Mouse (Mus musculus): ENCODE results near the gene Ccdc180.

The Ccdc180 gene

DNA sequence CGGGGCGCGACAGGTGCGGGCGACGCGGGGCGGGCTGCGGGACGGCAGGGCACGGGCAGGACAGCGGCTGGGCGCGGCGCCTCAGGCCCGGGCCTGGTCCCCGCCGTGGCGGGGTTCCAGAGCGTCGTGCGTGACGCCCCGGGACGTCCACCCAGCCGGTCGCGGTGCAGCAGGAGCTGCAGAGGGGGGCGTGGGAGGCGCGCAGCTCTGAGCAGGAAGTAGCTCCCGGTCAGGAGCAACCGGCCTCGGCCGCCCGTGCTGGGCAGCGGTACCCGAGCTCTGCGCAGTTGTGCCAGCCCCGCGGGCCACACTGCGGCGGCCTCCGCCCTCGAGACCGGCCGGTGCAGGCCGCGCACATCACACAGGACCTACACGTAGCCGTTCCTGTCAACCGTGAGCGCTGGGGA lies 82.3 kb downstream of the Ccdc180 start:
- no peak for DNase-seq

DNA sequence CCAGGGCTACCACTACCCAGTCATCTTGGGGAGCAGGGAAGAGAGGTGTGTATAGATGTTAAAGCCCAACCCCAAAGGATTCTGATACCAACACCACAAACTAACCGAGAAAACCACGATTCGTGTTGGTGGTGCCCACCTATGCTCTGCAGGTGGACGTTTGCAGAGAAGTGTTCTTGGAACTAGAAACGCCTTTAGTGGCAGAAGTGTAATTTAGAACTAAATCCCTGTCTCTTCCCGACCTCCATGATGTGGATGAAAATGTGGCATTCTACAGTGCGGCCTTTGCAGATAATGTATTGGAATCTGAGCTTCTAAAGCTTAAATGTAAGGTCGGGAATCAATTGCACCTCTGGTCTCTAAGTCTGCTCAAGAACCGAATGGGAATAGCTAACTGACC lies 82.8 kb downstream of the Ccdc180 start:
- no peak for DNase-seq

DNA sequence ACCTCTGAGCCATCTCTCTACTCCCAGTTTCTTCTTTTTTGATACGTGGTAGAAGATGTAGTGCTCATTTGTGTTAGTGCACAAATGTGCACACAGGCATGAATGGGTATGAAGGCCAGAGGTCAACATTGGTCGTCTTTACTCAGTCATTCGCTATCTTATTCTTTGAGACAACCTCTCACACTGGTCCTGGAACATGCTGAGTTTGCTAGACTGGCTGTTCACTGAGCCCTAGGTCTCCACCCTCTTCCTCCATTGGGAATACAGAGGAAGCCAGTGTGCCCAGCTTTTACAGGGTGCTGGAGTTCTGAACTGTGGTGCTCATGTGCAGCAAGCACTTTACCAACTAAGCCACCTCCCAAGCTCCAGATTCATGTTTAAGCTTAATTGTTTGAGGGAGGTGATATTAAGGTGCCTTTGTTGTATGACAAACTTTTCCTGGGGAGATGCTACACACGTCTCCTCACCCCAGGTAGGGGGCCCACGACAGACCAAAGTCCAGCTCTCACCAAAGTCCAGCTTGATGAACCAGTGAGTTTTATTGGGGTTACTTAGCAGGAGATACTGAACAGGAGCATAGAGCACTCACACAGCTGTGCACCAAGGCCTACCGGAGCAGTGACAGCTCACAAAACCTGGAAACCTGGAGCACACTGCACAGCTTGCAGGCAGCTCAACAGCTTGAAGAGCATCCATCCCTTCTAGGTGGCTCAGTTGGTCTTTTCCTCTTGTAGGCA lies 87.0 kb downstream of the Ccdc180 start:
- DNase-seq: no peak

DNA sequence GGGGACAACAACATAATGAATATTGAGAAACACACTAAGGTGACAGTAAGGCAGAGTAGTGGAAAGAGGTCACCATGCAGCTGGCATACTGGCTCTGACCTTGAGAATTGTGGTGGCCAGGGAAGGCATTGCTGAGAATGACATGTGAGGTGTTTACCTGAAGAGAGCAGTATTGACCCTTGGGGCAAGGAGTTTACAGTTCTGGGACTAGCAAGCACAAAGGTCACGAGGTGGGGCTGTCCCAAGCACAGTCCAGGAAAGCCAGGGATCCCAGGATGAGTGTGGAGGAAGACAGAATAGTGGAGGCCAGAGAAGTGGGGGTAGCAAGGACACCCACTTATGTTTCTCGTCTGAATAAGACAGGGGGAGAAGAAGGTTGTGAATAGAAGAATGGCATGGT lies 89.8 kb downstream of the Ccdc180 start:
- no peak for DNase-seq

DNA sequence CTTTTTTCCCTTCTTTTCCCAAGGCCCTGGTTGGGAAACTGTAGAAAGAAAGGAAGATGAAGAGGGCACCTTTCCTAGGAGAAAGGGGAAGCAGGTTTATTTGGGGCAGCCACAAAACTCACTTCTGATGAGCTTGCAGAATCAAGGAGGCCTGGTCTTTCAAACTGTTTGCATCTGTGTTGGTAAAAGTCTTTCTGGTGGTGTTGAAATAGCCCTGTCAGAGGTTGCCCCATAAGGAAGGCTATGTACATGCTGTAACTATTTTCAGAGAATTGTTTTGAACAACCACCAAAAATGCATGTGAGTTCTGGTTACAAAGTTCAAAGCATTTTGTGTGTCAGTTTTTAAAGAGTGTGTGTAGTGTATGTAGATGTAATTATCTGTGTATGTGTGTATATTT lies 91.0 kb downstream of the Ccdc180 start:
- no peak for DNase-seq

DNA sequence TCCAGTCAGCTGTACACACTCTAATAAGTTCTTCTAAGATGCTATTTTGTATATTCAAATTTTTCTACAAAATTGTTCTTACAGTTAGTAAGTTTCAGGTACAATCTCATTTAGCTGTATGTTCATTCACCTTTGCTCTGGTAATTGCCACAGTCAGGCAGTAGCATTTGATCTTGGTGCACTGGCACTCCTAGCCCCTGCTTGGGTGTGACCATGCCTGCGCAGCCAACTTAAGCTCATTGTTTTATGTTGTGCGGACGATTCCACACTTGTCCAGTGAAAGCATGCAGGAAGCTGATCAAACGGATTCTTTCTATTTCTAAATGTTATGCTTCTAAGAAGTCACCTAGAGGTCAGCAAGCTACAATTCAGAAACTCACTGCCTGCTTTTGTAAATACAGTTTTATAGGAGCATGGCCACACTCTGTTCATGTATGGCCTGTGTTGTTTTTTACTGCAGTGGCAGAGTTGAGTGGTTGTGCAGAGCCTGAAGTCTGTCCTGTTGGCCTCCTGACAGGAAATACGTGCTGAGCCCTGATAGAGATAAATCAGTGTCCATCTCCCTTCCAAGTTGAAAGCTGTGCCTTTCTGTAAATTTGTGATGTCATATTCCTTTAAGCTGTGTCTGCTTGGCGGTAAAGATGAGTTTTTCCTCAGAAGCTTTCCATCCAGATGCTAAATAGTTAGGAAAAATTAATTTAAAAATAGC lies 100.5 kb downstream of the Ccdc180 start:
- no peak for DNase-seq

DNA sequence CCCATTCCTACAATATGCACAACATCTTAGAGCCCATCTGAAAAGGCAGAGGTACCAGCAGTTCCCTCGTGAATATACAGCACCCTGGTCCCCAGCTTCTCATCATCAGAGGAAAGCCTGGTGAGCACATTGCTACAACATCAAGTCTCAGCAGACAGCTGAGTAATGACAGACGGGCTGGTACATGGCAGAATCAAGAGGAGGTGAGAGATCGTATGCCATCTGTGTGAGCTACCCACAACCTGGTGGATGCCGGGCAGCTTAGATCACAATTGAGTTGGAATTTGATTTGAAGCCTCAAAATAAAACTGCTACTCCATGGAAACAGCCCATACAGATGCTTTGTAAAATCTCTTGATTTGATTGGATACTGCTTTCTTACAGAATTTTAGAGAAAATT lies 108.4 kb downstream of the Ccdc180 start:
- no peak for DNase-seq
